Comparison of ENCODE assay signal across 10 mouse cellular contexts in genomic region chr11:75231756-75232155, GRCm38 (mm10). TPM values are rescaled to one million over a fixed set of nuclear protein-coding genes. Genes with fewer than 3 reads are reported as not detected.
DNase-seq lines count a peak whose midpoint lies in the region; ATAC-seq and TF ChIP-seq lines count a peak whose summit lies in the region.
"Had no signal": no experiment of that assay in that cellular context is flagged by ENCODE, and none has a peak within 500 bp of the region (broad histone marks: within the 10 kb centered on the region; RNA-seq: fewer than 3 reads in every experiment).

No protein-coding gene starts in this region.

- no peaks in the 10 kb centered on the region for H3K36me3 ChIP-seq in heart, embryonic 16.5 days (ENCODE audit: control insufficient read depth, insufficient read depth)
- H3K36me3 ChIP-seq in limb, embryonic 14.5 days (ENCODE audit: control insufficient read depth, insufficient read depth, low read length) = no peaks in the 10 kb centered on the region
- H3K36me3 ChIP-seq: embryonic facial prominence, embryonic 15.5 days had no signal

- 0 out of 2 replicates have a peak overlapping the region, but pooled peaks have one; percentile 14 for H3K4me2 ChIP-seq in heart, embryonic 16.5 days (ENCODE audit: low read depth, low read length)
- no peak overlapping the region for H3K4me2 ChIP-seq in limb, embryonic 14.5 days (replicated peaks; ENCODE audit: low read depth, low read length, severe bottlenecking)
- H3K4me2 ChIP-seq: embryonic facial prominence, embryonic 15.5 days had no signal

- H3K9me3 ChIP-seq in heart, embryonic 16.5 days (replicated peaks; ENCODE audit: control insufficient read depth, low read length) = no peaks in the 10 kb centered on the region
- H3K9me3 ChIP-seq in limb, embryonic 14.5 days (ENCODE audit: control insufficient read depth, low read length) = no peaks in the 10 kb centered on the region
- H3K9me3 ChIP-seq: embryonic facial prominence, embryonic 15.5 days had no signal

- DNase-seq in left cerebral cortex, adult 18-20 months (ENCODE audit: low spot score in 2 of 2) = peak; percentile 44 to 55
- DNase-seq in left cerebral cortex, adult 11 months (ENCODE audit: low spot score) = no peak
- DNase-seq in adrenal gland, adult 8-10 months = peak; percentile 71
- peak; percentile 84 for DNase-seq in embryo, embryonic 10.5 days (ENCODE audit: low spot score)
- DNase-seq in limb, embryonic 14.5 days (ENCODE audit: low spot score) = peak; percentile 44
- peak; percentile 38 to 57 for DNase-seq in natural killer cell, adult 2 months (ENCODE audit: low spot score in 2 of 2)
- DNase-seq in urinary bladder, adult 2 months (ENCODE audit: low spot score) = peak; percentile 60

- H3K27ac ChIP-seq in heart, embryonic 16.5 days (ENCODE audit: low read length) = no peak overlapping the region
- no peak overlapping the region for H3K27ac ChIP-seq in limb, embryonic 14.5 days (replicated peaks; ENCODE audit: low read depth, low read length)
- H3K27ac ChIP-seq: embryonic facial prominence, embryonic 15.5 days had no signal

- H3K4me1 ChIP-seq in heart, embryonic 16.5 days (ENCODE audit: control insufficient read depth, insufficient read depth, low read length) = peaks cover 13% of the 10 kb centered on the region; the same call in 1 of the 2 replicates
- peaks cover 21% of the 10 kb centered on the region for H3K4me1 ChIP-seq in limb, embryonic 14.5 days (ENCODE audit: control insufficient read depth, insufficient read depth, low read length)

- H3K27me3 ChIP-seq in heart, embryonic 16.5 days (ENCODE audit: control insufficient read depth, insufficient read depth, low read length) = no peaks in the 10 kb centered on the region
- H3K27me3 ChIP-seq in limb, embryonic 14.5 days (ENCODE audit: control insufficient read depth, insufficient read depth, low read length) = no peaks in the 10 kb centered on the region; the same call in 1 of the 2 replicates

- H3K4me3 ChIP-seq in heart, embryonic 16.5 days (ENCODE audit: low read length) = no peak overlapping the region
- no peak overlapping the region for H3K4me3 ChIP-seq in limb, embryonic 14.5 days (replicated peaks; ENCODE audit: low read length)
- H3K4me3 ChIP-seq: embryonic facial prominence, embryonic 15.5 days; myocyte had no signal

- H3K9ac ChIP-seq in heart, embryonic 16.5 days (ENCODE audit: low read length) = no peak overlapping the region
- H3K9ac ChIP-seq in limb, embryonic 14.5 days (ENCODE audit: low read depth, low read length, severe bottlenecking) = no peak overlapping the region
- H3K9ac ChIP-seq: embryonic facial prominence, embryonic 15.5 days had no signal

- TF ChIP-seq POLR2A in limb, embryonic 14.5 days (IDR thresholded peaks at IDR 0.05; ENCODE audit: borderline replicate concordance, extremely low read depth, insufficient read depth, insufficient read length) = no peak

- 11% methylated on average over 7 of the region's 7 CpGs for WGBS in heart, embryonic 16.5 days
- 14% methylated on average over 7 of the region's 7 CpGs for WGBS in limb, embryonic 14.5 days

- peak; percentile 47 for ATAC-seq in heart, embryonic 16.5 days (replicated peaks; ENCODE audit: extremely low read depth, insufficient read depth, low FRiP score)
- ATAC-seq in limb, embryonic 14.5 days (ENCODE audit: low FRiP score, low read depth) = no peak

RNA-seq across cellular contexts. Expression of gene Rtn4rl1, which starts 38.2 kb away (rescaled TPM):
- 10 to 100 TPM; 86.2 to 91.0 TPM for total RNA-seq in left cerebral cortex, adult 18-20 months (2021)
- 10 to 100 TPM; 39.9 to 74.9 (median 58.7) TPM for total RNA-seq in adrenal gland, adult 8-10 months (2022)
- polyA plus RNA-seq in heart, embryonic 16.5 days (2015; fragmentation: Nextera tagmentation; extraction: Ambion mirVana) = 12.4 and 13.1 TPM in 2 replicates
- polyA plus RNA-seq in limb, embryonic 14.5 days (2012; rRNA removed) = 3.4 and 3.9 TPM in 2 replicates
- polyA plus RNA-seq in limb, embryonic 14.5 days (2014; fragmentation: Nextera tagmentation; extraction: Ambion mirVana) = 4.4 and 5.3 TPM in 2 replicates
- 23.3 and 34.8 TPM in 2 replicates for polyA plus RNA-seq in urinary bladder, adult 2 months (2012; rRNA removed)

RNA-seq across cellular contexts. Expression of gene Dph1, which starts 40.7 kb away (rescaled TPM):
- 10 to 100 TPM; 28.5 to 32.1 TPM for total RNA-seq in left cerebral cortex, adult 18-20 months (2021)
- total RNA-seq in adrenal gland, adult 8-10 months (2022) = 10 to 100 TPM; 32.3 to 46.1 (median 44.7) TPM
- polyA plus RNA-seq in heart, embryonic 16.5 days (2015; fragmentation: Nextera tagmentation; extraction: Ambion mirVana) = 19.7 and 21.0 TPM in 2 replicates
- polyA plus RNA-seq in limb, embryonic 14.5 days (2012; rRNA removed) = 30.0 and 46.6 TPM in 2 replicates
- polyA plus RNA-seq in limb, embryonic 14.5 days (2014; fragmentation: Nextera tagmentation; extraction: Ambion mirVana) = 23.1 and 25.5 TPM in 2 replicates
- 20.1 and 26.6 TPM in 2 replicates for polyA plus RNA-seq in urinary bladder, adult 2 months (2012; rRNA removed)

RNA-seq across cellular contexts. Expression of gene Ovca2, which starts 53.1 kb away (rescaled TPM):
- 10 to 100 TPM in 1 of 2 experiments, 1 to 10 TPM in 1; 9.2 to 12.0 TPM for total RNA-seq in left cerebral cortex, adult 18-20 months (2021)
- total RNA-seq in adrenal gland, adult 8-10 months (2022) = 10 to 100 TPM; 22.3 to 28.9 (median 25.9) TPM
- 18.4 and 18.7 TPM in 2 replicates for polyA plus RNA-seq in heart, embryonic 16.5 days (2015; fragmentation: Nextera tagmentation; extraction: Ambion mirVana)
- polyA plus RNA-seq in limb, embryonic 14.5 days (2012; rRNA removed) = 22.5 and 25.0 TPM in 2 replicates
- polyA plus RNA-seq in limb, embryonic 14.5 days (2014; fragmentation: Nextera tagmentation; extraction: Ambion mirVana) = 29.8 and 30.3 TPM in 2 replicates
- polyA plus RNA-seq in urinary bladder, adult 2 months (2012; rRNA removed) = 16.0 and 19.9 TPM in 2 replicates
